ENCODE assay signal across 7 mouse cellular contexts in the genomic region with DNA sequence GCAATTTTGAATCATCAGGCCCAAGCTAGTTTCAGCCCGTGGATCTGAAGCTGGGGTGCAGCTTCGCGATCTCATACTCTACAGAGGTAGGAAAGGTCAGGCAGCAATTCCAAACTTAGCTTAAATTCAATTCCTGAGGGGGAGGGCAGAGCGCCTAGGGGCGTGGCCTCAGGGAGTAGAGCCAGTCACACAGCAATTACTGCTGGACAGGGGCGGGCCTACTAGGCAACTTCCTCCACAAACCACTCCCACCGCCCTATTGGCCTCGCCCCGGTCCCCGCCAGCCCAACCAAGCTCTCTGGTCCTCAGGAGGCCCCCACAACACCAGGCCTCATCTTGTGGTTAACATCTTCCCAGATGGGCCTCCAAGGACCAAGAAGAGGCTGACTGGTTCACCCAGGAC. TPM values are rescaled to one million over a fixed set of nuclear protein-coding genes. Genes with fewer than 3 reads are reported as not detected.
DNase-seq lines count a peak whose midpoint lies in the region; ATAC-seq and TF ChIP-seq lines count a peak whose summit lies in the region.

No protein-coding gene starts in this region.

- 30% methylated on average over 10 of the region's 10 CpGs for WGBS in lung, embryonic 16.5 days

- no peaks in the 10 kb centered on the region for H3K27me3 ChIP-seq in lung, embryonic 16.5 days (ENCODE audit: control insufficient read depth, insufficient read depth, low read depth, low read length)

- intact Hi-C loops in gastrocnemius, adult 2 months (cut with DNase I), result no loop called here

- H3K27ac ChIP-seq in gastrocnemius, adult 2 months, result peak overlapping the region; percentile 80
- H3K27ac ChIP-seq in lung, embryonic 16.5 days (ENCODE audit: low read length), result no peak overlapping the region

- H3K4me3 ChIP-seq in gastrocnemius, adult 2 months, result peak overlapping the region; percentile 66
- H3K4me3 ChIP-seq in lung, embryonic 16.5 days (ENCODE audit: low read length), result no peak overlapping the region

- H3K36me3 ChIP-seq in lung, embryonic 16.5 days (ENCODE audit: control insufficient read depth, insufficient read depth, low read length), result no peaks in the 10 kb centered on the region

- TF ChIP-seq CTCF in gastrocnemius, adult 2 months (IDR thresholded peaks at IDR 0.05), result no peak

- H3K9me3 ChIP-seq in lung, embryonic 16.5 days (ENCODE audit: control insufficient read depth, low read length), result no peaks in the 10 kb centered on the region

- ATAC-seq in lung, embryonic 16.5 days (ENCODE audit: low read depth), result peak; percentile 43

- DNase-seq in CD4-positive helper T cell, adult 2 months (ENCODE audit: low read depth, low spot score), result peak; percentile 44
- peak; percentile 67 for DNase-seq in MEL-GATA-1-ER (ENCODE audit: extremely low read depth, low read depth)
- DNase-seq in gastrocnemius, adult 2 months, result peak; percentile 89
- peak; percentile 64 for DNase-seq in kidney, adult 18-20 months
- peak; percentile 76 to 80 for DNase-seq in spleen, postnatal 14 days (ENCODE audit: low spot score in 2 of 2)
- no peak for DNase-seq in left cerebral cortex, adult 9 months (ENCODE audit: low spot score in 2 of 2)

- no peak overlapping the region; the same call in 1 of the 2 replicates for H3K4me2 ChIP-seq in lung, embryonic 16.5 days (ENCODE audit: low read depth, low read length)

- H3K9ac ChIP-seq in lung, embryonic 16.5 days (ENCODE audit: low read length), result no peak overlapping the region

- H3K4me1 ChIP-seq in lung, embryonic 16.5 days (replicated peaks; ENCODE audit: control insufficient read depth, insufficient read depth, low read length), result peaks cover 24% of the 10 kb centered on the region

RNA-seq across cellular contexts. Expression of a gene that starts 7.5 kb away (rescaled TPM):
- total RNA-seq in gastrocnemius, adult 2 months (2021), result 1 to 10 TPM in 1 of 2 experiments, under 1 TPM in 1; 0.92 to 1.9 TPM
- 8.2 and 8.3 TPM in 2 replicates for polyA plus RNA-seq in lung, embryonic 16.5 days (2015; fragmentation: Nextera tagmentation; extraction: Ambion mirVana)

RNA-seq across cellular contexts. Expression of a gene that starts 8.3 kb away (rescaled TPM):
- 10 to 100 TPM in 1 of 2 experiments, 1 to 10 TPM in 1; 9.8 to 10.4 TPM for total RNA-seq in gastrocnemius, adult 2 months (2021)
- polyA plus RNA-seq in lung, embryonic 16.5 days (2015; fragmentation: Nextera tagmentation; extraction: Ambion mirVana), result 20.6 and 22.1 TPM in 2 replicates

RNA-seq across cellular contexts. Expression of a gene that starts 20.5 kb away (rescaled TPM):
- total RNA-seq in gastrocnemius, adult 2 months (2021), result 10 to 100 TPM; 60.6 to 61.7 TPM
- polyA plus RNA-seq in lung, embryonic 16.5 days (2015; fragmentation: Nextera tagmentation; extraction: Ambion mirVana), result 77.4 and 80.9 TPM in 2 replicates

RNA-seq across cellular contexts. Expression of a gene that starts 30.7 kb away (rescaled TPM):
- total RNA-seq in gastrocnemius, adult 2 months (2021), result not detected
- polyA plus RNA-seq in lung, embryonic 16.5 days (2015; fragmentation: Nextera tagmentation; extraction: Ambion mirVana), result 0.05 and 0.09 TPM in 2 replicates

RNA-seq across cellular contexts. Expression of a gene that starts 33.0 kb away (rescaled TPM):
- total RNA-seq in gastrocnemius, adult 2 months (2021), result 10 to 100 TPM; 17.0 to 17.5 TPM
- polyA plus RNA-seq in lung, embryonic 16.5 days (2015; fragmentation: Nextera tagmentation; extraction: Ambion mirVana), result 78.8 and 81.8 TPM in 2 replicates

Comparison
In these comparisons a context has a peak if more than half of its experiments do, and no peak if none do; other contexts are left out.
1. DNase-seq: peak in CD4-positive helper T cell, adult 2 months (single experiment), MEL-GATA-1-ER (single experiment), gastrocnemius, adult 2 months (single experiment), kidney, adult 18-20 months (single experiment) and spleen, postnatal 14 days (2 of 2); none in left cerebral cortex, adult 9 months (0 of 2).